Mouse (Mus musculus): ENCODE data around the gene Gnaq. TPM values are rescaled to one million over a fixed set of nuclear protein-coding genes. Genes with fewer than 3 reads are reported as not detected.

Gnaq gene
- total and polyA plus RNA-seq, 3 experiments = 8.1 to 12.9 (median 8.2) TPM

- in situ Hi-C loops (cut with MboI; ENCODE audit: low pct_ligation_motif_present, low pct_unique_long_range_greater_than_20kb, low sequenced_read_pairs) (no loop called here), dilution Hi-C loops (cut with MboI; ENCODE audit: extremely low pct_ligation_motif_present, extremely low pct_unique_long_range_greater_than_20kb, low sequenced_read_pairs) (no loop called here)
- peaks cover 0 to 40% of the 10 kb centered on the region in 2 experiments for H3K36me3 ChIP-seq (replicated peaks in 1 of 2; ENCODE audit: control insufficient read depth in 1 of 2, insufficient read depth in 1 of 2, low read length in 1 of 2)
Observed at GRCm38 (mm10) chr19:16286451-16287175, 154.0 kb downstream of the Gnaq start.

GRCm38 (mm10) chr19:16287307-16287706 is 154.7 kb downstream of the Gnaq start:
- peaks cover 0 to 15% of the 10 kb centered on the region in 2 experiments; a peak in 2 of 4 replicates for H3K4me1 ChIP-seq (ENCODE audit: control insufficient read depth in 1 of 2, insufficient read depth in 2 of 2)
- dilution Hi-C loops (cut with MboI; ENCODE audit: extremely low pct_ligation_motif_present, extremely low pct_unique_long_range_greater_than_20kb, low sequenced_read_pairs) = no loop called here
- H3K27me3 ChIP-seq (replicated peaks) = no peaks in the 10 kb centered on the region
- no peak for DNase-seq (ENCODE audit: extremely low read depth)
- H3K4me3 ChIP-seq (replicated peaks in 1 of 3; ENCODE audit: low read depth in 2 of 3, low read length in 2 of 3, poor library complexity in 1 of 3) = no peak overlapping the region
- no peaks in the 10 kb centered on the region; the same call in 1 of the 2 replicates for H3K79me2 ChIP-seq (replicated peaks; ENCODE audit: control insufficient read depth, extremely low read depth, insufficient read depth, poor library complexity, severe bottlenecking)
- no peak overlapping the region for H3K9ac ChIP-seq (ENCODE audit: insufficient read depth, low read depth)
- TF ChIP-seq ZMIZ1 (IDR thresholded peaks at IDR 0.05; ENCODE audit: low read depth, low read length) (no peak), EP300 (IDR thresholded peaks at IDR 0.05; ENCODE audit: low read length) (no peak), MAZ (IDR thresholded peaks at IDR 0.05; ENCODE audit: low read depth, low read length) (no peak), SMC3 (IDR thresholded peaks at IDR 0.05; ENCODE audit: low read depth, low read length) (no peak), JUND (conservative IDR thresholded peaks at IDR 0.05; ENCODE audit: low read depth, low read length) (no peak), MXI1 (IDR thresholded peaks at IDR 0.05; ENCODE audit: low read depth, low read length) (no peak), POLR2A (IDR thresholded peaks at IDR 0.05; ENCODE audit: low read depth, low read length) (no peak), UBTF (IDR thresholded peaks at IDR 0.05; ENCODE audit: low read depth, low read length) (no peak)
- peaks cover 0 to 33% of the 10 kb centered on the region in 2 experiments for H3K36me3 ChIP-seq (replicated peaks in 1 of 2; ENCODE audit: control insufficient read depth in 1 of 2, insufficient read depth in 1 of 2, low read length in 1 of 2)
- no peaks in the 10 kb centered on the region for H3K9me3 ChIP-seq (replicated peaks; ENCODE audit: low read length)
- no peak overlapping the region for H3K4me2 ChIP-seq (ENCODE audit: insufficient read depth, low read depth, poor library complexity, severe bottlenecking)
- no peak overlapping the region for H3K27ac ChIP-seq (ENCODE audit: insufficient read depth, low read depth)
- in situ Hi-C loops (cut with MboI; ENCODE audit: low pct_ligation_motif_present, low pct_unique_long_range_greater_than_20kb, low sequenced_read_pairs) = no loop called here

More at GRCm38 (mm10) chr19:16286451-16287175, 154.0 kb downstream of the Gnaq start:
- no peak overlapping the region for H3K4me3 ChIP-seq (replicated peaks in 1 of 3; ENCODE audit: low read depth in 2 of 3, low read length in 2 of 3, poor library complexity in 1 of 3)
- no peaks in the 10 kb centered on the region for H3K9me3 ChIP-seq (replicated peaks; ENCODE audit: low read length)
- no peak overlapping the region for H3K27ac ChIP-seq (ENCODE audit: insufficient read depth, low read depth)
- TF ChIP-seq CHD1 (IDR thresholded peaks at IDR 0.05; ENCODE audit: low read depth, low read length) (no peak), ZMIZ1 (IDR thresholded peaks at IDR 0.05; ENCODE audit: low read depth, low read length) (no peak), RAD21 (IDR thresholded peaks at IDR 0.05; ENCODE audit: low read depth, low read length) (no peak), CTCF (conservative IDR thresholded peaks at IDR 0.05 in 1 of 2, IDR thresholded peaks at IDR 0.05 in 1 of 2; ENCODE audit: low read depth in 2 of 2, low read length in 2 of 2) (no peak), PAX5 (IDR thresholded peaks at IDR 0.05; ENCODE audit: low read length) (no peak), TCF12 (IDR thresholded peaks at IDR 0.05; ENCODE audit: low read depth, low read length) (no peak), POLR2A (IDR thresholded peaks at IDR 0.05; ENCODE audit: low read depth, low read length) (no peak), SMC3 (IDR thresholded peaks at IDR 0.05; ENCODE audit: low read depth, low read length) (no peak), UBTF (IDR thresholded peaks at IDR 0.05; ENCODE audit: low read depth, low read length) (no peak), EP300 (IDR thresholded peaks at IDR 0.05; ENCODE audit: low read length) (no peak), SIN3A (IDR thresholded peaks at IDR 0.05; ENCODE audit: low read length) (no peak), BHLHE40 (IDR thresholded peaks at IDR 0.05; ENCODE audit: low read depth, low read length) (no peak), JUND (conservative IDR thresholded peaks at IDR 0.05; ENCODE audit: low read depth, low read length) (no peak), USF2 (conservative IDR thresholded peaks at IDR 0.05; ENCODE audit: low read depth, low read length) (no peak), IRF4 (IDR thresholded peaks at IDR 0.05; ENCODE audit: low read depth, low read length) (no peak), ZNF384 (IDR thresholded peaks at IDR 0.05; ENCODE audit: low read depth, low read length) (no peak)
- H3K4me1 ChIP-seq (ENCODE audit: control insufficient read depth in 1 of 2, insufficient read depth in 2 of 2) = peaks cover 0 to 10% of the 10 kb centered on the region in 2 experiments; a peak in 1 of 4 replicates
- no peak for DNase-seq (ENCODE audit: extremely low read depth)
- no peaks in the 10 kb centered on the region for H3K27me3 ChIP-seq (replicated peaks)
- no peak overlapping the region for H3K9ac ChIP-seq (ENCODE audit: insufficient read depth, low read depth)
- H3K4me2 ChIP-seq (ENCODE audit: insufficient read depth, low read depth, poor library complexity, severe bottlenecking) = no peak overlapping the region
- H3K79me2 ChIP-seq (replicated peaks; ENCODE audit: control insufficient read depth, extremely low read depth, insufficient read depth, poor library complexity, severe bottlenecking) = no peaks in the 10 kb centered on the region

Measured in CH12.LX (cell line).